Mouse (Mus musculus) gonadal fat pad, adult 2 months (tissue): ENCODE results near the gene Skiv2l. TPM values are rescaled to one million over a fixed set of nuclear protein-coding genes. Genes with fewer than 3 reads are reported as not detected.

Experiments
- polyA plus RNA-seq: library from polyadenylated mRNA; depleted of rRNA; stranded (reverse); fragments of >200 nt; gene quantifications from 2 replicates; pipeline ENCODE4 v1.2.3, GENCODE M21; 2012; rRNA removed

Skiv2l gene
- polyA plus RNA-seq, 1 experiment = 93.8 TPM

Other genes starting within 250 kb of the Skiv2l start
- gene Rnf5, start 246.5 kb downstream of the Skiv2l start, polyA plus RNA-seq = 99.2 and 108 TPM in 2 replicates
- gene Agpat1, start 245.9 kb downstream of the Skiv2l start, polyA plus RNA-seq = 204 and 232 TPM in 2 replicates
- 3.6 and 5.3 TPM in 2 replicates for gene Egfl8, start 234.2 kb downstream of the Skiv2l start, polyA plus RNA-seq
- gene Ppt2, start 221.7 kb downstream of the Skiv2l start, polyA plus RNA-seq = 49.6 and 62.9 TPM in 2 replicates
- 15.8 and 28.1 TPM in 2 replicates for gene Prrt1, start 220.7 kb downstream of the Skiv2l start, polyA plus RNA-seq
- 2.9 and 9.3 TPM in 2 replicates for gene Fkbpl, start 205.4 kb downstream of the Skiv2l start, polyA plus RNA-seq
- 87.4 and 87.8 TPM in 2 replicates for gene Atf6b, start 203.1 kb downstream of the Skiv2l start, polyA plus RNA-seq
- gene Tnxb, start 179.7 kb downstream of the Skiv2l start, polyA plus RNA-seq = 34.9 and 42.7 TPM in 2 replicates
- gene C4b, start 106.3 kb downstream of the Skiv2l start, polyA plus RNA-seq = 138 and 171 TPM in 2 replicates
- gene Cyp21a1, start 45.6 kb downstream of the Skiv2l start, polyA plus RNA-seq = 0.28 and 0.29 TPM in 2 replicates
- gene Stk19, start 13.3 kb downstream of the Skiv2l start, polyA plus RNA-seq = 37.7 and 59.7 TPM in 2 replicates
- gene Dxo, start 13.2 kb downstream of the Skiv2l start, polyA plus RNA-seq = 62.6 and 64.9 TPM in 2 replicates
- 53.8 and 77.2 TPM in 2 replicates for gene Nelfe, start 181 bp upstream of the Skiv2l start, polyA plus RNA-seq
- 70.2 and 140 TPM in 2 replicates for gene Cfb, start 12.3 kb upstream of the Skiv2l start, polyA plus RNA-seq
- 14.5 and 14.8 TPM in 2 replicates for gene Zbtb12, start 29.3 kb upstream of the Skiv2l start, polyA plus RNA-seq
- not detected in 2 replicates for gene Gm20547, start 31.8 kb upstream of the Skiv2l start, polyA plus RNA-seq
- 54.9 and 69.0 TPM in 2 replicates for gene C2, start 48.1 kb upstream of the Skiv2l start, polyA plus RNA-seq
- gene Ehmt2, start 48.3 kb upstream of the Skiv2l start, polyA plus RNA-seq = 230 TPM in 2 replicates
- 48.4 and 50.0 TPM in 2 replicates for gene Slc44a4, start 64.3 kb upstream of the Skiv2l start, polyA plus RNA-seq
- 113 and 155 TPM in 2 replicates for gene Neu1, start 81.0 kb upstream of the Skiv2l start, polyA plus RNA-seq
- 58.3 and 104 TPM in 2 replicates for gene Hspa1b, start 109.0 kb upstream of the Skiv2l start, polyA plus RNA-seq
- gene Gm20481, start 119.7 kb upstream of the Skiv2l start, polyA plus RNA-seq = 0.24 TPM in 1 of 2 replicates, not detected in the other
- gene Hspa1a, start 121.9 kb upstream of the Skiv2l start, polyA plus RNA-seq = 37.0 and 50.4 TPM in 2 replicates
- 2.4 and 4.4 TPM in 2 replicates for gene Hspa1l, start 122.5 kb upstream of the Skiv2l start, polyA plus RNA-seq
- gene Lsm2, start 131.7 kb upstream of the Skiv2l start, polyA plus RNA-seq = 36.8 and 54.6 TPM in 2 replicates
- 127 and 175 TPM in 2 replicates for gene Vars, start 150.8 kb upstream of the Skiv2l start, polyA plus RNA-seq
- 1.2 and 1.3 TPM in 2 replicates for gene Vwa7, start 166.4 kb upstream of the Skiv2l start, polyA plus RNA-seq
- gene Sapcd1, start 177.8 kb upstream of the Skiv2l start, polyA plus RNA-seq = 3.0 and 3.4 TPM in 2 replicates
- gene Msh5, start 196.5 kb upstream of the Skiv2l start, polyA plus RNA-seq = 4.7 and 5.2 TPM in 2 replicates
- 129 and 133 TPM in 2 replicates for gene Clic1, start 199.8 kb upstream of the Skiv2l start, polyA plus RNA-seq
- 54.7 and 62.7 TPM in 2 replicates for gene Ddah2, start 208.8 kb upstream of the Skiv2l start, polyA plus RNA-seq
- gene Ly6g6c, start 215.2 kb upstream of the Skiv2l start, polyA plus RNA-seq = 0.61 and 0.66 TPM in 2 replicates
- 1.5 and 3.3 TPM in 2 replicates for gene Mpig6b, start 216.0 kb upstream of the Skiv2l start, polyA plus RNA-seq
- gene Ly6g6e, start 226.7 kb upstream of the Skiv2l start, polyA plus RNA-seq = 19.1 and 23.4 TPM in 2 replicates
- 15.7 and 17.2 TPM in 2 replicates for gene Ly6g6d, start 227.9 kb upstream of the Skiv2l start, polyA plus RNA-seq
- 0.09 TPM in 1 of 2 replicates, not detected in the other for gene Ly6g6f, start 235.4 kb upstream of the Skiv2l start, polyA plus RNA-seq
- gene Abhd16a, start 239.1 kb upstream of the Skiv2l start, polyA plus RNA-seq = 211 and 233 TPM in 2 replicates